Mouse (Mus musculus): ENCODE data around the gene Zfp763.

GRCm38 (mm10) chr17:33063001-33063400 lies 29.8 kb upstream of the Zfp763 start:
- TF ChIP-seq MAX (IDR thresholded peaks at IDR 0.05) (no peak), MYOD1 (IDR thresholded peaks at IDR 0.05; ENCODE audit: control insufficient read depth, insufficient read length, low read depth) (no peak)
